Mouse (Mus musculus): ENCODE results near the gene Snx9. TPM values are rescaled to one million over a fixed set of nuclear protein-coding genes. Genes with fewer than 3 reads are reported as not detected.
A peak's percentile ranks its signal among the peaks of the same experiment; 100 is the strongest.

The Snx9 gene
- polyA plus RNA-seq, 1 experiment from 2014 or later: 34.0 TPM

GRCm38 (mm10) chr17:5867456-5867855, 26.3 kb downstream of the Snx9 start:
- ATAC-seq (ENCODE audit: low FRiP score, low TSS enrichment): no peak
- Histone ChIP-seq H3K4me2 (replicated peaks; ENCODE audit: low read depth, low read length) (no peak overlapping the region), H3K36me3 (ENCODE audit: insufficient read depth, low read length) (no peaks in the 10 kb centered on the region), H3K4me1 (ENCODE audit: insufficient read depth, low read length) (peaks cover 40% of the 10 kb centered on the region), H3K9me3 (ENCODE audit: low read length) (no peaks in the 10 kb centered on the region), H3K9ac (replicated peaks; ENCODE audit: low read length) (no peak overlapping the region), H3K4me3 (ENCODE audit: low read length) (no peak overlapping the region), H3K27me3 (ENCODE audit: insufficient read depth, low read length) (no peaks in the 10 kb centered on the region), H3K27ac (ENCODE audit: low read length) (no peak overlapping the region)
- 78% methylated on average over 6 of the region's 6 CpGs for WGBS

- H3K9me3 ChIP-seq (ENCODE audit: low read length): no peaks in the 10 kb centered on the region
- no peaks in the 10 kb centered on the region for H3K27me3 ChIP-seq (ENCODE audit: insufficient read depth, low read length)
- no peak overlapping the region for H3K4me2 ChIP-seq (replicated peaks; ENCODE audit: low read depth, low read length)
- peak overlapping the region; percentile 67 for H3K27ac ChIP-seq (ENCODE audit: low read length)
- H3K4me3 ChIP-seq (ENCODE audit: low read length): no peak overlapping the region
- H3K9ac ChIP-seq (replicated peaks; ENCODE audit: low read length): no peak overlapping the region
- no peaks in the 10 kb centered on the region for H3K36me3 ChIP-seq (ENCODE audit: insufficient read depth, low read length)
- ATAC-seq (ENCODE audit: low FRiP score, low TSS enrichment): peak; percentile 55; the same call in 1 of the 2 replicates
- peaks cover 46% of the 10 kb centered on the region for H3K4me1 ChIP-seq (ENCODE audit: insufficient read depth, low read length)
- 62% methylated on average over 7 of the region's 7 CpGs for WGBS
Observed at GRCm38 (mm10) chr17:5868319-5869031, 27.3 kb downstream of the Snx9 start.

GRCm38 (mm10) chr17:5869461-5869860, 28.3 kb downstream of the Snx9 start:
- no peak; the same call in 1 of the 2 replicates for ATAC-seq (ENCODE audit: low FRiP score, low TSS enrichment)
- no peaks in the 10 kb centered on the region for H3K36me3 ChIP-seq (ENCODE audit: insufficient read depth, low read length)
- peaks cover 52% of the 10 kb centered on the region for H3K4me1 ChIP-seq (ENCODE audit: insufficient read depth, low read length)
- no peaks in the 10 kb centered on the region for H3K27me3 ChIP-seq (ENCODE audit: insufficient read depth, low read length)
- H3K27ac ChIP-seq (ENCODE audit: low read length): no peak overlapping the region
- no peak overlapping the region for H3K9ac ChIP-seq (replicated peaks; ENCODE audit: low read length)
- no peak overlapping the region for H3K4me2 ChIP-seq (replicated peaks; ENCODE audit: low read depth, low read length)
- WGBS: 54% methylated on average over 3 of the region's 3 CpGs
- H3K4me3 ChIP-seq (ENCODE audit: low read length): no peak overlapping the region
- no peaks in the 10 kb centered on the region for H3K9me3 ChIP-seq (ENCODE audit: low read length)

- Histone ChIP-seq H3K27ac (ENCODE audit: low read length) (no peak overlapping the region), H3K9me3 (ENCODE audit: low read length) (no peaks in the 10 kb centered on the region), H3K4me3 (ENCODE audit: low read length) (no peak overlapping the region), H3K4me2 (replicated peaks; ENCODE audit: low read depth, low read length) (no peak overlapping the region), H3K4me1 (ENCODE audit: insufficient read depth, low read length) (peaks cover 58% of the 10 kb centered on the region), H3K27me3 (ENCODE audit: insufficient read depth, low read length) (no peaks in the 10 kb centered on the region), H3K36me3 (ENCODE audit: insufficient read depth, low read length) (no peaks in the 10 kb centered on the region), H3K9ac (replicated peaks; ENCODE audit: low read length) (no peak overlapping the region)
- WGBS: 16% methylated on average over 5 of the region's 5 CpGs
- ATAC-seq (ENCODE audit: low FRiP score, low TSS enrichment): peak; percentile 73; the same call in 1 of the 2 replicates
Observed at GRCm38 (mm10) chr17:5870002-5870401, 28.9 kb downstream of the Snx9 start.

DNA sequence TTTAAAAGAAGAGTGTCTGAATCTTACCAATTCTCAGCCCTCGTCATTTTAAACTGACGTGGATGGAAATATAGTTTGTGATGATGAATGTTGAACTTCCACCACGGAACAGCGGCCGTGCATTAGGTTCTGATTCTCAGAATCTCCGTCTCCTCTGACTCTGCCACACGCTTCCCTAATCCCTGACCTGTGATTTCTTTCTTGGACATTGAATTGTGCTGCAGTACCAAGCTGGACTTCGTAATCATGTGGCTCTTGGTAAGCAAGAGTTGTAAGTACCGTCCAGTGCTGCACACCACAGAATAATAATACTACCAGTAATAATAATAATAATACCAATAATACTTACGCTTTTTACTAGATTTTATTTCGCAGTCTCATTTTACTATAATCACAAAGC, 29.6 kb downstream of the Snx9 start:
- 84% methylated on average over 11 of the region's 11 CpGs for WGBS
- H3K27ac ChIP-seq (ENCODE audit: low read length): no peak overlapping the region
- H3K4me3 ChIP-seq (ENCODE audit: low read length): no peak overlapping the region
- no peak for ATAC-seq (ENCODE audit: low FRiP score, low TSS enrichment)
- H3K27me3 ChIP-seq (ENCODE audit: insufficient read depth, low read length): no peaks in the 10 kb centered on the region
- H3K4me1 ChIP-seq (ENCODE audit: insufficient read depth, low read length): peaks cover 61% of the 10 kb centered on the region
- H3K9ac ChIP-seq (replicated peaks; ENCODE audit: low read length): no peak overlapping the region
- H3K4me2 ChIP-seq (replicated peaks; ENCODE audit: low read depth, low read length): no peak overlapping the region
- no peaks in the 10 kb centered on the region for H3K36me3 ChIP-seq (ENCODE audit: insufficient read depth, low read length)
- H3K9me3 ChIP-seq (ENCODE audit: low read length): no peaks in the 10 kb centered on the region

- H3K9ac ChIP-seq (replicated peaks; ENCODE audit: low read length): no peak overlapping the region
- H3K9me3 ChIP-seq (ENCODE audit: low read length): no peaks in the 10 kb centered on the region
- ATAC-seq (ENCODE audit: low FRiP score, low TSS enrichment): peak; percentile 87
- peak overlapping the region; percentile 66 for H3K27ac ChIP-seq (ENCODE audit: low read length)
- H3K36me3 ChIP-seq (ENCODE audit: insufficient read depth, low read length): no peaks in the 10 kb centered on the region
- H3K4me1 ChIP-seq (ENCODE audit: insufficient read depth, low read length): peaks cover 69% of the 10 kb centered on the region
- no peak overlapping the region for H3K4me3 ChIP-seq (ENCODE audit: low read length)
- WGBS: 24% methylated on average over 12 of the region's 12 CpGs
- H3K4me2 ChIP-seq (replicated peaks; ENCODE audit: low read depth, low read length): peak overlapping the region; percentile 2; the same call in 1 of the 2 replicates
- no peaks in the 10 kb centered on the region for H3K27me3 ChIP-seq (ENCODE audit: insufficient read depth, low read length)
Observed at GRCm38 (mm10) chr17:5872506-5872905, 31.4 kb downstream of the Snx9 start.

DNA sequence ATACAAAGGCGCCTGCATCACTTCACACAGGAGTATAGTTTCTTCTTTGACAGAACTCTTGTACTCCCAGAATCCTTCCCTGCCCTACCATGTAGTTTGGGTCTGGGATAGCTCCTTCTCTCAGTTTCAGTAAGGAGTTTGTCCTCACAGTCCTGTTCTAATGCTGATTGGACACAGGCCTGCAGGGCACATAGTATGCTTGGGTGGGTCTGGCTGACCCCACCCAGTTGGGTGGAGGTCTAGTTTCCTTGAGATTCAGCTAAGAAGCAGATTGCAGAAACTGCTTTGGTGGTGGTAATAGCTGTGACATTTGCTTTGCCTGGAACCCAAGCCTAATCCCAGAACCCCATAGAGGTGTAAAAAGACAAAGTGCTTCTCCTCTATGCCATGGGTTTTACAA, 33.4 kb downstream of the Snx9 start:
- WGBS: 90% methylated on average over 1 of the region's 1 CpGs
- no peak overlapping the region for H3K4me2 ChIP-seq (replicated peaks; ENCODE audit: low read depth, low read length)

GRCm38 (mm10) chr17:5877611-5878157, 36.6 kb downstream of the Snx9 start:
- no peak overlapping the region for H3K9ac ChIP-seq (replicated peaks; ENCODE audit: low read length)
- no peaks in the 10 kb centered on the region for H3K36me3 ChIP-seq (ENCODE audit: insufficient read depth, low read length)
- H3K4me1 ChIP-seq (ENCODE audit: insufficient read depth, low read length): peaks cover 27% of the 10 kb centered on the region
- no peak overlapping the region for H3K27ac ChIP-seq (ENCODE audit: low read length)
- H3K9me3 ChIP-seq (ENCODE audit: low read length): no peaks in the 10 kb centered on the region
- ATAC-seq (ENCODE audit: low FRiP score, low TSS enrichment): no peak
- WGBS: 84% methylated on average over 10 of the region's 10 CpGs
- no peak overlapping the region for H3K4me2 ChIP-seq (replicated peaks; ENCODE audit: low read depth, low read length)
- H3K27me3 ChIP-seq (ENCODE audit: insufficient read depth, low read length): no peaks in the 10 kb centered on the region
- no peak overlapping the region for H3K4me3 ChIP-seq (ENCODE audit: low read length)

More for the DNA sequence above, 33.4 kb downstream of the Snx9 start:
- H3K9me3 ChIP-seq (ENCODE audit: low read length): no peaks in the 10 kb centered on the region
- H3K27me3 ChIP-seq (ENCODE audit: insufficient read depth, low read length): no peaks in the 10 kb centered on the region
- ATAC-seq (ENCODE audit: low FRiP score, low TSS enrichment): no peak
- no peaks in the 10 kb centered on the region for H3K36me3 ChIP-seq (ENCODE audit: insufficient read depth, low read length)
- H3K27ac ChIP-seq (ENCODE audit: low read length): no peak overlapping the region
- no peak overlapping the region for H3K9ac ChIP-seq (replicated peaks; ENCODE audit: low read length)
- peaks cover 48% of the 10 kb centered on the region for H3K4me1 ChIP-seq (ENCODE audit: insufficient read depth, low read length)
- H3K4me3 ChIP-seq (ENCODE audit: low read length): no peak overlapping the region

DNA sequence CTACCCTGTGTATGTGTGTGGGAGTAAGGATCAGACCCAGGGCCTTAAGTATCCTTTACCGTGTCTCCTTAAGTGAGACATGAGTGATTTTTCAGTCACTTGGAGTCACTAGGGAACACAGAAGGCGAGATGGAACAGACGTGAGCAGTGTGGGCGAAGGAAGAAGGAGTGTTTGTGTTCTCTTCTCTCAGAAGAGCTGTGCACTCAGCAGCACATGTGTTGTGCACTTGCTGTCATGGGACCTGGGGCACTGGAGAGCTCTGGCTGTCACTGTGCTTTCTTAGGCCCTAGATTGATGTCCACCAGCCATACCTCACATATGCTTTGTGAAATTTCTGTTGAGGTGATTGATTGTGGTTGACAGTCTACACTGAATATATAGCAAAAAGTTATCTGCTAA, 37.7 kb downstream of the Snx9 start:
- H3K27ac ChIP-seq (ENCODE audit: low read length): no peak overlapping the region
- 51% methylated on average over 4 of the region's 4 CpGs for WGBS
- H3K9ac ChIP-seq (replicated peaks; ENCODE audit: low read length): no peak overlapping the region
- H3K4me3 ChIP-seq (ENCODE audit: low read length): no peak overlapping the region
- H3K27me3 ChIP-seq (ENCODE audit: insufficient read depth, low read length): no peaks in the 10 kb centered on the region
- H3K4me2 ChIP-seq (replicated peaks; ENCODE audit: low read depth, low read length): no peak overlapping the region
- ATAC-seq (ENCODE audit: low FRiP score, low TSS enrichment): no peak
- H3K9me3 ChIP-seq (ENCODE audit: low read length): no peaks in the 10 kb centered on the region
- peaks cover 23% of the 10 kb centered on the region for H3K4me1 ChIP-seq (ENCODE audit: insufficient read depth, low read length)
- no peaks in the 10 kb centered on the region for H3K36me3 ChIP-seq (ENCODE audit: insufficient read depth, low read length)

DNA sequence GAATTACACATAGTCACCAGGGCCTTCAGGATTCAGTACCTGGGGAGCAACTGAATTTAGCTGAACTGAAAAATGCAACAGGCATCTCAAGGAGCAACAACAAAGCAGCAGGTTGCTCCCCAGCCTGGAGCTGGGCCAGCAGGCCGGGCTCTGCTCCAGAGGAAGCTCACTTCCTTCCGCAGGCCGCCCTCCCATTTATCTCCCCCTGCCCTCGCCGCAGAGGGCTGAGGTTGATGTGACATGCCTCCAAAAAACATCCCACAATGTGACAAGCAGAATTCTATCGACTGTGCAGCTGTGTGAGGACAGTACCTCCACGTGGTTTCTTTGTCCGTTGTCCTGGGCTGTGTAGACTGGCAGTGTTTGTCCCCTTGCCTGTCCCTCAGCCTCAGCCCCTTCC, 44.3 kb downstream of the Snx9 start:
- peak overlapping the region; percentile 67 for H3K27ac ChIP-seq (ENCODE audit: low read length)
- H3K9me3 ChIP-seq (ENCODE audit: low read length): no peaks in the 10 kb centered on the region

More for the DNA sequence above, 44.3 kb downstream of the Snx9 start:
- H3K4me1 ChIP-seq (ENCODE audit: insufficient read depth, low read length): peaks cover 26% of the 10 kb centered on the region
- no peak overlapping the region for H3K9ac ChIP-seq (replicated peaks; ENCODE audit: low read length)
- no peak overlapping the region for H3K4me2 ChIP-seq (replicated peaks; ENCODE audit: low read depth, low read length)
- H3K27me3 ChIP-seq (ENCODE audit: insufficient read depth, low read length): no peaks in the 10 kb centered on the region
- H3K36me3 ChIP-seq (ENCODE audit: insufficient read depth, low read length): peaks cover 6% of the 10 kb centered on the region; the same call in 1 of the 2 replicates
- whole genome bisulfite sequencing: 43% methylated on average over 8 of the region's 8 CpGs
- no peak overlapping the region for H3K4me3 ChIP-seq (ENCODE audit: low read length)
- ATAC-seq (ENCODE audit: low FRiP score, low TSS enrichment): peak; percentile 76

Data from kidney, embryonic 16.5 days (tissue).